Mouse (Mus musculus) myocyte (in vitro differentiated cells): Measurements from ENCODE around the gene Msi2.

Experiments
- E2F4 ChIP-seq: IDR thresholded peaks from one replicate; pipeline ENCODE4 v1.6.1; 2011; ENCODE audit warnings: mild to moderate bottlenecking, control low read depth, moderate library complexity; ENCODE audit not compliant: insufficient read depth
- MAX ChIP-seq: IDR thresholded peaks from one replicate; pipeline ENCODE4 v1.6.1; 2011; ENCODE audit warnings: low read depth, mild to moderate bottlenecking, control low read depth
- POLR2A ChIP-seq: IDR thresholded peaks from one replicate; pipeline ENCODE4 v1.6.1; 2011; ENCODE audit warnings: low read depth, mild to moderate bottlenecking, control low read depth, moderate library complexity; ENCODE audit not compliant: insufficient read length
- POLR2AphosphoS2 ChIP-seq: IDR thresholded peaks from one replicate; pipeline ENCODE4 v1.6.1; 2011; ENCODE audit warnings: low read depth, control low read depth; ENCODE audit not compliant: insufficient read length
- TCF12 ChIP-seq: IDR thresholded peaks from one replicate; pipeline ENCODE4 v1.6.1; 2011; ENCODE audit warnings: mild to moderate bottlenecking, control low read depth; ENCODE audit not compliant: poor library complexity, insufficient read depth, severe bottlenecking
- USF1 ChIP-seq: IDR thresholded peaks from one replicate; pipeline ENCODE4 v1.6.1; 2011; ENCODE audit warnings: low read depth, mild to moderate bottlenecking, control low read depth, moderate library complexity

- TF ChIP-seq POLR2A (no peak), TCF12 (no peak), USF1 (no peak), E2F4 (no peak), POLR2AphosphoS2 (no peak), MAX (no peak)
Observed at GRCm38 (mm10) chr11:88646493-88646892, 71.8 kb downstream of the Msi2 start.
